Mouse (Mus musculus) C2C12 (cell line): Measurements from ENCODE around the gene Dbn1. TPM values are rescaled to one million over a fixed set of nuclear protein-coding genes. Genes with fewer than 3 reads are reported as not detected.

Experiments
- H3K27me3 ChIP-seq: one replicate; pipeline ENCODE4 v1.6.1; 2011; ENCODE audit not compliant: control insufficient read depth, insufficient read depth, insufficient read length
- H3K36me3 ChIP-seq: one replicate; pipeline ENCODE4 v1.6.1; 2011; ENCODE audit not compliant: control insufficient read depth, insufficient read depth
- H3K4me3 ChIP-seq: one replicate; pipeline ENCODE4 v1.5.1; 2011; ENCODE audit warnings: mild to moderate bottlenecking, control low read depth; ENCODE audit not compliant: poor library complexity, insufficient read depth, severe bottlenecking
- H3K79me2 ChIP-seq: one replicate; pipeline ENCODE4 v1.6.1; 2011; ENCODE audit not compliant: control insufficient read depth, insufficient read depth
- H3K79me3 ChIP-seq: one replicate; pipeline ENCODE4 v1.6.1; 2011; ENCODE audit warnings: low read depth, control low read depth
- H3ac ChIP-seq: one replicate; pipeline ENCODE3; 2011; ENCODE audit warnings: low read depth; ENCODE audit not compliant: control insufficient read depth, insufficient read length
- CEBPB ChIP-seq: IDR thresholded peaks from one replicate; pipeline ENCODE4 v1.6.1; 2011; ENCODE audit warnings: low read depth, mild to moderate bottlenecking, control low read depth, moderate library complexity
- CTCF ChIP-seq: IDR thresholded peaks from one replicate; pipeline ENCODE4 v1.5.1; 2011; ENCODE audit not compliant: control insufficient read depth, insufficient read depth, insufficient read length
- FOSL1 ChIP-seq: IDR thresholded peaks from one replicate; pipeline ENCODE4 v1.8.0; 2011; ENCODE audit warnings: mild to moderate bottlenecking, low read length; ENCODE audit not compliant: poor library complexity, insufficient read depth, severe bottlenecking
- MAX ChIP-seq: IDR thresholded peaks from one replicate; pipeline ENCODE4 v1.6.1; 2011; ENCODE audit warnings: mild to moderate bottlenecking, control low read depth
- MYOD1 ChIP-seq: IDR thresholded peaks from one replicate; pipeline ENCODE4 v1.6.1; 2011; ENCODE audit warnings: low read depth; ENCODE audit not compliant: control insufficient read depth, insufficient read length
- MYOG ChIP-seq: IDR thresholded peaks from one replicate; pipeline ENCODE4 v1.6.1; 2011; ENCODE audit not compliant: control insufficient read depth, insufficient read length; ENCODE audit errors: extremely low read depth
- USF1 ChIP-seq: IDR thresholded peaks from one replicate; pipeline ENCODE4 v1.6.1; 2011; ENCODE audit warnings: low read depth, mild to moderate bottlenecking, control low read depth, moderate library complexity
- polyA plus RNA-seq: library from polyadenylated mRNA; unstranded; fragments of >200 nt; fragmentation: generic; extraction: Trizol; gene quantifications from one replicate; pipeline ENCODE4 v1.2.1, GENCODE M21; 2012; ENCODE audit warnings: missing spikeins

Gene Dbn1
- polyA plus RNA-seq, 1 experiment = 87.7 TPM

DNA sequence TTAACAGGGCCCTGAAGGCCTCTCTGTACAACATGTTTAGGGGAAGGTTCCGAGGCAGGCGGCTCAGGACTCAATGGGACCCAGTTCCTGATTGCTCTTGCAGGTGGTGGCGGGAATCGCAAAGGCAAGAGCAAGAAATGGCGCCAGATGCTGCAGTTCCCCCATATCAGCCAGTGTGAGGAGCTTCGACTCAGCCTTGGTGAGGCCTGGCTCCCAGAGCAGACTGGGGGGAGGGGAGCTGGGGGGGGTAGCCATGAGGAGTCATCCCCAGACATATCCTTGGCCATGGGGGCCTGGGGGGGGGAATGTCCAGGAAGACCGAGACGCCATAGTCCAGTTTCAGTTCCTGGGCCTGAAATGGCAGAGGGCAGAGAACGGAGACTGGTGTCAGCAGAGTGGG is 38.7 kb downstream of the Dbn1 start:
- Histone ChIP-seq H3K27me3 (no peaks in the 10 kb centered on the region), H3K79me3 (peaks cover 38% of the 10 kb centered on the region), H3ac (no peak overlapping the region), H3K36me3 (peaks cover 40% of the 10 kb centered on the region), H3K79me2 (peaks cover 57% of the 10 kb centered on the region), H3K4me3 (no peak overlapping the region)
- TF ChIP-seq MYOG (no peak), CEBPB (no peak), MYOD1 (no peak)

DNA sequence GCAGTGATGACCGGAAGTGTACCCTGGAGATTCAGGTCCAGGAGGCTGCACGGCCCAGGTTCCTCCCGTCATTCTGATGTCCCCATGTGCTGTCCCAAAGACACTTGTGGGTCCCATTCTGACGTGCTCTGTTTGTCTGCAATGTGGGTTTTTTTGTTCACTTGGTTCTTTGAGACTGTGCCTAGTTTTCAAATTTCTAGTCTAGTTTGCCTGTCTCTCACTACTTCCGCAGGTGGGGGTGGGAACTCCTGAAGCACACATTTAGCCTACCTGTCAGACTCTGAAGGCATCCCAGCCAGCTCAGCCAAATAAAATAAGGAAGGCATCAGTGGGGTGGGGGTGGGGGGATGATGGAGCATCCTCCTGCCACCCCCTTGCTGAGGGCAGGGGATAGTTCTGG is 39.8 kb downstream of the Dbn1 start:
- Histone ChIP-seq H3K79me3 (peaks cover 38% of the 10 kb centered on the region), H3K79me2 (peaks cover 57% of the 10 kb centered on the region), H3K4me3 (no peak overlapping the region), H3ac (no peak overlapping the region), H3K27me3 (no peaks in the 10 kb centered on the region), H3K36me3 (peaks cover 30% of the 10 kb centered on the region)
- no peak for TF ChIP-seq CEBPB
- TF ChIP-seq MAX = no peak
- TF ChIP-seq USF1 = no peak
- no peak for TF ChIP-seq MYOG
- no peak for TF ChIP-seq CTCF
- no peak for TF ChIP-seq FOSL1
- no peak for TF ChIP-seq MYOD1

DNA sequence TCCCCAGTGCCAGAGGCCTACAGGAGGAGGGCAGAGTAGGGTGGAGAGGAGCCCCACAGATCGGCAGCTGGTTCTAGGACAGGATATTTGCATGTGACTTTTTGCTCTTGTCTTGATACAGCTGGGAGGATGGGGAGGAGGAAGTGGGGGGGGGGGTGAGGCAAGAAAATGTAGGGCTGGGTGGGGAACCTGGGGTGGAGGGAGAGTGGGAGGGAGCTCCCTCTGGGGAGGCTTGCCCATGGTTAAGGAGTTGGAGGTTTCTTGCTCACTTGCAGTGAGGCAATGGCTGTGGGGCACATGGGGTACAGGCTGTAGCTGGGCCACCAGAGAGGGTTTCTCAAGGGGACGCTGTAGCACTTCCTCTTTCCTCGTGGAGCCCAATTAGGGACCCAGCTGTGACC is 40.4 kb downstream of the Dbn1 start:
- Histone ChIP-seq H3K27me3 (no peaks in the 10 kb centered on the region), H3ac (no peak overlapping the region), H3K79me2 (peaks cover 54% of the 10 kb centered on the region), H3K4me3 (no peak overlapping the region), H3K36me3 (peaks cover 24% of the 10 kb centered on the region), H3K79me3 (peaks cover 38% of the 10 kb centered on the region)
- TF ChIP-seq CEBPB (no peak), FOSL1 (no peak), MYOG (no peak), USF1 (no peak), MYOD1 (no peak), MAX (no peak), CTCF (no peak)

DNA sequence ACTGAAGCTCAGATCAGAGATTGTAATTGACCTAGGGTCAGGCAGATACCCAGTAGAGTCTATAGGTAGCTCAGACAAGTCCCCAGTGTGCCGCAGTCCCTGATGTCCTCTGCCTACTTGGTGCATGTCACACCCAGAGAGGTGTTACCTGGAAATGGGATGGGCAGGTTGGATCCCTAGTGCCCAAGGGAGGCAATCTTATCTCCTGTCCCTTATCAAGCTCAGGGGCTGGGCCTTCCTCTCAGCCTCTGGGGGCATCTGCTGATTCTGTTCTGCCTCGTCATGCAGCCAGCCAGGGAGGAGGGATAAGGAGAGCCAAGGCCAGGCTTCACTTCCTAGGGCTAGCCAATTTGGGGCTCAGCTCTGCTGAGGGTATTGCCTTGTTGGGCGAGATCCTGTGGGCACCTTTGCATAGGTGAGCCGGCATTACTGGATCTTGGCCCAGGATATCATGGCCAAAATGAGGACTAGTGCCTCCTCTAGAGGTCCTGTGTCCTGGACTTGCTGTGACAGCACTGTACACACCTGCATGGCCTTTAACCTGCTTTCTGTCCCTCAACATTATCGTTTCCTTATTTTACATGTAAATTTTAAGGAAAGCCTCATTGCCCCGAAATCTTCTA is 41.3 kb downstream of the Dbn1 start:
- peak overlapping the region; percentile 78 for H3K4me3 ChIP-seq

DNA sequence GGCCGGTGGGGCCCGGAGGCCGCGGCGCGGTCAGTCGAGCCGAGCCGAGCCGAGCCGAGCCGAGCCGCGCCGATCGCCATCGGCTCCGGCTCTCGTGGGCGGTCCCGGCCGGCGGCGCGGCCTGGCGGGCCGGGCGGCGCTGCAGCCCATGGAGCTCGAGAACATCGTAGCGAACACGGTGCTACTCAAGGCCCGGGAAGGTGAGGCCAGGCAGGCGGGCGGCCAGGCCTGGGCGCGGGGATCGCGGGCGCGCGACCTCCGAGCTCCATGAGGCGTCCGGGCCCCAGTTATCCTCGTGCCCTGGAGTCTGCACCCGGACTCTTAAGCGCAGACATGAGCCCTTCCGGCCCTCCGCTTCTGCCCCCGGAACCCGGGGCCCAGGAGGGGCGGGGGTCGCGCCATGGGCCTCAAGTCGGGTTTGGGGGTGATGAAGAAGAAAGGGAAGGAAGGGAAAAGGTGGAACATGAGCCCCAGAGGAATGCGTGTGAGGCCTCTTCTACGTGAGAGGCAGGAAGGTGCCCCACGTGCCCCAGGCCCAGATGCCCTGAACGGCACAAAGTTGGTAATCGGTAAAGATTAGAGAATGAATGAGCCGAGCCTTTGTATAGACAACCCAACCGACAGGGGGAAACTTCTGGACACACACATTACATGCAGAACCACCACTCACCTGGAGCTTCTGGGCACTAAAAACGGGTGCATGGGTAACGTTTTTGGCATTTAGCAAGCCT is 42.4 kb downstream of the Dbn1 start:
- TF ChIP-seq USF1 = peak; percentile 14
- TF ChIP-seq MYOG = no peak
- no peak for TF ChIP-seq FOSL1
- TF ChIP-seq MAX = no peak
- no peak for TF ChIP-seq MYOD1
- no peak for TF ChIP-seq CTCF
- peaks cover 46% of the 10 kb centered on the region for H3K79me2 ChIP-seq
- H3K27me3 ChIP-seq = no peaks in the 10 kb centered on the region
- peak overlapping the region; percentile 78 for H3K4me3 ChIP-seq
- peaks cover 6% of the 10 kb centered on the region for H3K36me3 ChIP-seq
- peak overlapping the region; percentile 84 for H3ac ChIP-seq
- peaks cover 36% of the 10 kb centered on the region for H3K79me3 ChIP-seq

More for the DNA sequence above, 41.3 kb downstream of the Dbn1 start:
- H3ac ChIP-seq = peak overlapping the region; percentile 27
- H3K27me3 ChIP-seq = no peaks in the 10 kb centered on the region
- TF ChIP-seq MYOG (no peak), MYOD1 (no peak), FOSL1 (no peak), USF1 (no peak), CTCF (no peak), CEBPB (no peak), MAX (no peak)
- peaks cover 15% of the 10 kb centered on the region for H3K36me3 ChIP-seq
- H3K79me2 ChIP-seq = peaks cover 46% of the 10 kb centered on the region
- peaks cover 37% of the 10 kb centered on the region for H3K79me3 ChIP-seq

DNA sequence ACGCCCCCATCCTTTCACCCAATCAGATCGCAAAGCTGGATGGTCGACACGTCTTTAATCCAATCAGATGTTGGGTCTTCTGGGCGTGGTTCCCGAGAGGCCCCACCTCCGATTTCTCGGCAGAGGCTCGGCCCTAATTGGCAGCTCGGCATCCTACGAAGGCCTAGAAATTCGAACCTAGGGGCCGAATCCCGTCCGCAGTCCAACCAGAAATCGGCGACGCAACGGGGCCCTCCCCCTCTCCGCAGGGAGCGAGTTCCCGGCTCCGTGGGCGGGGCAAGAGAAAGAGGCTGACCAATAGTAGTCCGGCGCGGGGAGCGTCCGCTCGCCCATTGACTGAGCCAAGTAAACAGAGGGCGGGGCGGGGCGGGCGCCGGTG is 43.0 kb downstream of the Dbn1 start, which contains the start of gene Grk6:
Grk6 (plus strand) TSS at position 136 of the 379 bp plus-strand sequence.
- Histone ChIP-seq H3K36me3 (peaks cover 6% of the 10 kb centered on the region), H3K79me2 (peaks cover 46% of the 10 kb centered on the region), H3K27me3 (no peaks in the 10 kb centered on the region), H3ac (peak within 1 kb of the TSS; percentile 84), H3K79me3 (peaks cover 36% of the 10 kb centered on the region), H3K4me3 (peak within 1 kb of the TSS; percentile 78)
- TF ChIP-seq MYOD1 (no peak), USF1 (no peak), MAX (no peak), CEBPB (no peak), FOSL1 (no peak), CTCF (no peak), MYOG (no peak)
